Mouse (Mus musculus) adrenal gland, adult 8-10 months (tissue): ENCODE measurements at regions not wholly inside any gene's neighbourhood (a gene's known extent, or its start where the extent isn't known, plus 50 kb on each side); places are given as distances from the start of the nearest gene placed in this dataset.
A peak's percentile ranks its signal among the peaks of the same experiment; 100 is the strongest.

ENCODE experiments used
- DNase-seq: peaks from one replicate; pipeline ENCODE4 v3.0.0; 2022

DNA sequence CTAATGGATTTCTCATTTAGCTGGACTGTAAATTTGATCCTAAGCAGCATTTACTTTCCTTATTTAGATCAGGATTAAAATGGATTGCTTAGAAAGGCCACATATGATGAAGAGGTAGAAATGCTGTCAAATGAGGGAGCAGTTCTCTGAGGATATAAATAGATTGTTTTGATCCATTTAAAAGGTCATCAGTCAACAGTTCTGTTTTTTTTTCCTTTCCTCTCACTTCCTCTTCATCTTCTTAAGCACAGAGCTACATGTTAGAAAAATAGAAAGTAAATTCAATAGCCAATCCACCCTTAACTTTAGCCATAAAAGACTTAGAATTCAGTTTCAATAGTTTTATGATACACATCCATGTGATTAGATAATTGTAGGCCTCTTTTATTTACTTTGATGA is 971.5 kb upstream of the Cited2 start:
- DNase-seq = no peak

DNA sequence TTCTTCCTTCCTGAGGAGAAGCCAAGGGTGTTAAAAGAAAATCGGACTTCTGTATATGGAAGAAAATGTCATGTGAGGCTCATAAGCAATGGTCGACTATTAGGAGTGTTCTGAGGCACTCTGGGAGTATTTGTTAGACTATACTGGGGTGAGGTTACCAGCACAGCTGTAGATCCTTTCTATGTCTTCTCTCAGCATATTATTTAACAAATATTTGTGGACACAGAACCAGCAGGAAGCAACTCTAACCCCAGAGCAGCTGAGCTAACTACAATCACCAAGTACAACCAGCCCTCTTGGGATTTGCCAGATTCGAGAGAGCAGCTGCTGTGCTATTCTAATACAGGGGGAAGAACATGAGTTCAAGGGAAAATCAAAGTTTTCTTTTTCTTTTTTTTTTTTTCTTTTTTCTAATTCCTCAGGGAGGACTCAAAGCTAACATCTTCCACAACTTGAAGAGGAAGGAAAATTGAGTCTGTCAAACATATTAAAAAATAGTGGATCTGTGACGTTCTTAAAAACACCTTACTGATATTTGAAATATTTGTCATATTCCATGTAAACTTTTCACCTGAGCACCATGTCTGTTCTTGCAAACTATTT is 933.3 kb upstream of the Cited2 start:
- no peak for DNase-seq

DNA sequence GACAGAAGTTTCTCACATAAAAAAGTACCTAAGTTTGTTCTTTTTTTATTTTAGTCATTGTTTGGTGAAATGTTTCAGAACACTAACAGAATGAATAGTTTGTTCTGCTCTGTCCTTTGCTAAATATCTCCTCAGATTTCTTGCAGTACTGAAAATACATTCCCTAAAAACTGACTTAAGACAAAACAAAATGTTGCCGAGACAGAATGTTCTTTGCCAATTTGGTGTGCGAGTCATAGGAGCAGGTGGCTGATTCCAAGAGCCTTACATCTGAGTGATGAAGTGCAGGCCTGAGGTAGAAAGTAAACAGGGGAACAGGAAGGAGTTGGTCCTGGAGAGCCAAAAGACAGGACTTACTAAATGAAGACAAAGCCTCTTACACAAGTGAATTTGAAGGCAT is 919.0 kb upstream of the Cited2 start:
- DNase-seq = no peak

DNA sequence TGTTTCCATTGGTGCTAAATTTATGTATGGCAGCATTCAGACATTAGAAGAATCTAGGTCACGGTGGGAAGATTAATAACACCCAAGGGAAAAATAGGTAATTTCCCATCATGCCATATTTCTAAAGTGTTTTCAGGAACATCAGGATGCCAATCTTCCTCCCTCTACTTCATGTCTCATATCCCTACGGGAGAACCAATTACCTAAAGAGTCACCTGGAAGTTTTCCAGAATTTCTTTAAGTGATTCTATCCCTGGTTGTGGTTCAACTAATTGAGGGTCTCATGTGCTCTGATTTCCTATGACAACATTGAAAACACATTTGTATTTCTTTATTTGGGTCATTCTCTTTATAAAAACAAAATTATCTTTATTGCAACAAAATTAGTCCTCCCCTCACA is 912.3 kb upstream of the Cited2 start:
- DNase-seq = no peak

DNA sequence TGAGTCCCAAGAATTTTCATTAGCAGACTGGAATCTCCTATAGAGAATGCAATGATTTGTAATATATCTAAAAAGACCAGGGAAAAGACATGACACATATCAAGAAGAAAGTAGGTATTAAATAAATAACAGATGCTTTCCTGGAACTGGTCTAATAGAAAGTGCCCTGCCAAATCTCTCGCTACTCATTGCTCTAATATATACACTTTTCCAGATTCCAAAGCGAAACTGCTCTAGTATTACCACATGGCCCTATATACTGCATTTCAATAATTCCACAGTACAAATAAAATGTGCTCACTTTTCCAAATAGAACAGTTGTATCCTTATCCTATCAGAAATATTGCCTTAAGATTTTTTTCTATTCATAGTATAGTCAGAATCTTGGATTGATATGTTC is 909.0 kb upstream of the Cited2 start:
- DNase-seq = no peak

DNA sequence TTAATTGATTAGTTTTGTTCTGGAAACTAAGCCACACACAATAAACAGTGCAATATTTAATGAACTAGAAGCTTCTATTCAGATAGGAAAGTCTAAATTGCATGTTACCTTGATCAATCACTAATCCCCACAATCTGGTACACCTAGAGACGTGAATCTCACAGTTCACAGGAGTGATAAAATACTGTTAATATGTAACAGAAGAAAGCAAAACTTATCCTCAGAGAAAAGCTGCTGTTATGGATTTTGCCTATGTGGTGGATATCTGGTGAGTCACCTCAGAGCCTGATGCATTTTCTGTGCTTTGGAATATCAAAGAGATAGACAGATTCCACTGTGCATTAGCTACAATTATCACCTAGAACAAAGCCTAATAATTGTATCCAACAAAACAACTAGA is 861.5 kb upstream of the Cited2 start:
- no peak for DNase-seq

DNA sequence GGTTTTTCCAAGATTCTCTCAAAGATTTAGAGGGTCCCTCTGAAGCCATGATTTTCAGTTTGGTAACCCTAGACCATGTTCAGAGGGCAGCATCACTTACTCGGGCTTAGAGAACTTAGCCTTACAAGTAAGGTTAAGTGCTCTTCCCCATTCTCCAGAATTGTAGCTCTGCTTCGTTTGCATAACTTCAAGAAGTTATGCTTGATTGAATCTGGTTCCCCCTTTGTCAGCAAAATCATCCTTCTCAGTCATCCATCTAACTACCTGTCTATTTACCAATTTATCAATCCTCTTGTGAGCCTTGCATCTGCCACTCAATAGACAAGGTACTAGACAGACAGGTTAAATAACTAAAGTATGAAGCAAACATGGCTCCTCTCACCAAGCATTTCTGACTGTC is 856.1 kb upstream of the Cited2 start:
- no peak for DNase-seq

DNA sequence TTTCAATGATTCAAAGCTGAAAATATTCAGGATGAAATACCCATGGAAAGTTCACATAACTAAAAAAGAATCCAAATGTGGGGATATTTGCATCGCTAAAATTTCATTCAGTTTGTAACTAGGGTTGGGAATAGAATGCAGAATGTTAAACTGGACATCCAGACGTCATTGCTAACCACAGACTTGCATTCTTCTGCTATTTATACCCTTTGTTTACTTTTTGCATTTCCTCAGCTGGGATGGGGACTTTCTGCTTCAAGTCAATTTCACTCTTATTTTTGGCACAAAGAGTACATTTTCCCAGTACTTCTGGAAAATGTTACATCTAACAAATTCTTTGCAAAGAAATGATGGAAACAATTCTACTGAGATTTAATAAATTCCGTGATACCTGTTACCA is 848.9 kb upstream of the Cited2 start:
- DNase-seq = no peak

DNA sequence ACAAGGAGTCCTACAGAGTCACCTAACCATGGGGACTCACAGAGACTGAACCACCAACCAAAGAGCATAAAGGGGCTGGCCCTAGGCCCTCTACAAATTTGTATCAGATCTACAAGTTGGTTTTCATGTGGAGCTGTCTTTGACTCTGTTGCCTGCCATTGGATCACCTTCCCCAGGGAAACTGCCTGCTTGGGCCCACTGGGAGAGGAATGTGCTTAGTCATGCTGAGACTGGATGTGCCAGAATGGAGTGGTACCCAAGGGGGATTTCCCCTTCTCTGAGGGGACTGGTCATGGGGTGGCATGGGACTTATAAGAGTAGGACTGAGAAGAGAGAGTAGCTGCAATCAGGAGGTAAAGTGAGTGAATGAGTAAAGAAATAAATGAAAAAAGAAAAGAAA is 844.8 kb upstream of the Cited2 start:
- DNase-seq = no peak

DNA sequence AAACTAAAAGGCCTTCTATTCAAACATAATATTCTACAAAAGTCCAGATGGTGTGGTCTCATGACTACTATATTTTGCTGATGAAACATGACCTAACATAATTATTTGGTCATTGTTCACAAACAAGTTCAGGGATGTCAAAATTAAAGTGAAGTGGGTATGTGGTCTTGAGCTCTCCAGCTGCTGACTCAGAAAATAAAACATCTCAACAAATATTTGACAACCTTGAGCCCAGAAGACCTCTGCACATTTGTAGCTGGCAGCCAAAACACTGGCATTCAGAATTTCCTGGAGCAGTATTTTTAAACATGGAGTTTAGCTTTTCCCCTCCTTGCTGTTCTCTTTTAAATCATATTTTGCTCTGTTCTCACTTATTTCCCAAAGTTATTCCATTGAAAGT is 829.7 kb upstream of the Cited2 start:
- no peak for DNase-seq

DNA sequence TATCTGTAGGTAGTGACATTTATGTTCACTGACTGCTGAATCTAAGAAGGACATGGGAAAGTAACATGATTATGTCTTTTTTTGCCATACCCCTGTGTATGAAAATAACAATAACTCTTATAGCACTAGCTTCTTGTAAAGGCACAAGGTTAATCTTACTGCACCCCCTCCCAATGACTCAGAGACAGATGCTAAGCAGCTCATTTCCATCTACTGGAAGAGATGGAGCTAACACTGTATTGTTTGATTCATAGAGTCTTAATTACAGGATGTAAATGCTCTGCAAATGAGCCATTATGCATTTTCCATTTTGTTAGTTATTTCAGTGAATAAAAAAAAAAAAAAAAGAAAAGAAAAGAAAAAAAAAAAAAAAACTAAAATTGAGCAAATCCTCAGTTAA is 827.7 kb upstream of the Cited2 start:
- no peak for DNase-seq

DNA sequence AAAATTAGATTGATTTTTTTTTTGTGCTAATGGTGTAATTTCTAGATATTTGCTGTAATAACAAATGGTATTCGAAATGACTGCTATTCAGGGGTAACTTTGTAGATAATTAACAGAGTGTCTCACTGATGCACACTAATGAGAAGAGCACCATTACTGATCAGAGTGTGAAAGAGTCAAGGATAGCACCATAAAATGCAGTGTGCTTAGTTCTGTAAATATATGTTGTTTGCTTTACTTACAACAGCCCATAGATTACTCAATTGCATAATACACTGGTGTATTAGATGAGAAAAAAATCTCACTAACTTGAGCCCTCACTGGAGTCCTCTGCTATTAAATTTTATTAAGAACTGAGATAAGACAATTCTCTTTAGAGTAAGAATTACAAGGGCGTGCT is 800.1 kb upstream of the Cited2 start:
- DNase-seq = no peak

DNA sequence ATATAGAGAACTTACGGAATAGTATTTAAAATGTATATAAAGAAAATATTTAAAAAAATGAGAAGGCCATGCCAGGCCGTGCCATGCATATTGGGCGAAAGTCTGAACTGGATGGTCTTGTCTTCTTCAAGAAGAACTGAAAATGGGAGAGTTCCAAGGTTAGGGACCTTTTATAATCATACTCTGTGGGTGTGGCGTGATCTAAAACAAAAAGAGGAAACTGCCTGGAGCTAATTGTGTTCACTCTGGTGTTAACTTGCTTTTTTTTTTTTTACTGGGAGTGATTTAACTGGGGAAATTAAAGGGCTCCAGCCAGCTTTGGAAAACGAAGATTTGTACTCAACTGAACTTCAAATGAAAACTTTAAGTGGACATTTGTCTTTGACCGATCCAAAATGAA is 799.2 kb upstream of the Cited2 start:
- DNase-seq = no peak

DNA sequence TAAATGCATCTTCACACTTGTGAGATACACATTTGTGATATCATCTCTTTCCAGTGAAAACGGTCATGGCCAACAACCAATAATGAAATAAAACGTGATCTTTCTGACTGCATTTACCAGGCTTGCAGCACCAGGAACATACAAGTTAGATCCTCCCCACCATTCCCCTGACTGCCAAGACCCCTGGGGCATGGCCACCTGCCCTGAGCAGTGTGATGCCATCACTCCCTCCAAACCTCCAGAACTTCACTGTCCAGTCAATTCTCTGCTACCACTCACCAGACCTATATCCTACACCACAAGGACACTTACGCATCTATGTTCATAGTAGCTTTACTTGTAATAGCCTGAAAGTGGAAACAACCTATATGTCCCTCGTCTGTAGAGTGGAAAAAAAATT is 785.3 kb upstream of the Cited2 start:
- no peak for DNase-seq

DNA sequence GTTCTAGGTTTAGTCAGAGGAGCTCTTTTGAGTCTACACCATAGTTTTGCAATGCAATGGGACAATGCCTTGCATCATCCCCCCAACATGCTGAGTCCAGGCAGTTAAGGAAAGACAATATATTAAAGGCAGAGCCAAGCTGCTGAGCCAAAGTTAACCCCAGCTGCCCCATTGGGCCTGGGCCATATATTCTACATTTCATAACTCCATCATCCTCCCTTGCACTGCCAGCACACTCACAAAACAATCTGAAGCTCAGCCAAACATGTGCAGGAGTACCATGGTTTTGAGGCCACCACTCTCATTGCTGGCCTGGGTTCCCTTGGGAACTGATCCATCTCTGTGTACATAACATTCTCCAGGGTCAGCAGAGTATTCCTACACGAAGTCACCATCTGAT is 771.4 kb upstream of the Cited2 start:
- no peak for DNase-seq

DNA sequence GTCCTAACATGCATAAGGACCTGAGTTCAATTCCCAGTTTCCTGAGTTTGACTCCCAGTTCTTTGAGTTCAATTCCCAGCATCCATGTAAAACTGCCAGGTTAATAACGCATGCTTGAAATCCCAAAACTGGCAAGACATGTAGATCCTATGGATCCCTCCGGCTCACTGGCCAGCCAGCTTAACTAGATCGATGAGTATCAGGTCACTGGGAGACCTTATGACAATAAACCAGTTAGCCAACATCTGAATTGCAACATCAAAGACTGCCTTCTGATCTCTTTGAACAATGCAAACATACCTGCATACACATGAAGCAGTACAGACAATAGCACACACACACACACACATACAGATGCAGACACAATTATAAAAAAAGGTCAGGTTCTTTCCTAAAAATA is 762.0 kb upstream of the Cited2 start:
- no peak for DNase-seq

DNA sequence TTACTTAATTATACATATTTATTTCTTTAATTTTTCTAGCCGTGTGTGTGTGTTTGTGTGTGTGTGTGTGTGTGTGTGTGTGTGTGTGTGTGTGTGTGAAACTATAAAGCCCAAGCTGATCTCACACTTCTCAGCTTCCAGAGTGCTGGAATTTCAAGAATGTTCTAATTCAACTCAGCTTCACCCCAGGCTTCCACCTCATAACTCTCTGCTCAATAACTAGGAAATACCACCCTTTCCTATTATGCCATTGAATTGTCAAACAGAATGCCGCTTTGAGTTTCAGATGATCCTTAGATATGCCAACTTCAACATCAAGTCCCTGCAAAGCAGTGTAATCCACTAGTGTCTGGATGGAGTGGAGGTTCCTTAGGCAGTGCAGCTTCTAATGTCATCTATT is 760.6 kb upstream of the Cited2 start:
- DNase-seq = no peak

DNA sequence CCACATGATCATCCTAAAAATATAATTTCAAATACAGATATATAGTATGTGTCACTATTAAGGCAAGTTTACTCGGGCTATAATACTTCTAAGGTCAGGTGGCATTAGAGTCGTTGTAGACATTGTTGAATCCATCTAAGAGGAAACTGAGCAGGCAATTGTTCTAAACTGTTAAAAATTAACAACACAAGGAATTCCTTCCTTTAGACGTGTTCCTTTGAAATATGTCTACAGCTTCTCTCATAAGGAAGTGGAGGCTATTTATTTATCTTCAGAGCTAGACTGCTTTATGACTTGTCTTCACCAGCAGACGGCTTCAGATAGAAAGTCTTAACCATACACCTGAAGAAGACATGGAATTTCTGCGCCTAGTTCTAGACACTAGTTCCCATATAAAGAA is 744.2 kb upstream of the Cited2 start:
- DNase-seq = no peak

DNA sequence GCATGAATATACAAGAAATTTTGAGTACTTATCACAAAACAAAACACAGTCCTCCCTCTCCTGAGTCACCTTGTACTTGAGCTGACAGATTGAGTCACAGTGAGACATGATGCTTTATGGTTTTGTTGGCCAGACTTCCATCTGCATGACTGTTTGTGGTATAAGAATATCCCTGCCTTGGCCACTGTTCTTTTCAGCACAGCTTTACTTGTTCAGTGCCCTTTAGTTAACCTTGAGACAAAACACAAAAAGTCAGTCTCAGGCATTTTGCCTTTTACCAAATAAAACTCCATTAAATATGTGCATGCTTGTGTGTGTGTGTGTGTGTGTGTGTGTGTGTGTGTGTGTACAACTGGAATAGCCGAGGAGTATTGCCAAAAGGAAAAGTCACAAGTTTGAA is 732.8 kb upstream of the Cited2 start:
- DNase-seq = peak; percentile 53

DNA sequence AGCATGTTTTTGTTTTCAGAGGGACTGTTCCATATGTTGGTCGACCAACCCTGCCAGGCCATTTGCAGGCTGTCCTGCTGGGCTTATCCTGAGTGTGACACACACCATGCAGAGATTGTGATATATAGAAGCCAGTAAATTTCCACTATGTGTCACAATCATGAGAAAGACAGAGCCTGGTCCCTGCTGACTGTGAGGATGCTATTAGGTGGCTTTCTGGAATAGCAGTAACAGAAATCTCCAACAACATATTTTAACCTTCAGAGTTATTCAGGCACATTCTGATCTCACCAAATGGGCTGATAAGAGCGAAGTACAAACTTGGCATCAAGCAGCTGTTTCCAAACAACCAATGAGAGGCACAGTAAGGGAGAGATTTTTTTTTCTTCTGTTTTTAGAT is 729.2 kb upstream of the Cited2 start:
- DNase-seq = peak; percentile 35

DNA sequence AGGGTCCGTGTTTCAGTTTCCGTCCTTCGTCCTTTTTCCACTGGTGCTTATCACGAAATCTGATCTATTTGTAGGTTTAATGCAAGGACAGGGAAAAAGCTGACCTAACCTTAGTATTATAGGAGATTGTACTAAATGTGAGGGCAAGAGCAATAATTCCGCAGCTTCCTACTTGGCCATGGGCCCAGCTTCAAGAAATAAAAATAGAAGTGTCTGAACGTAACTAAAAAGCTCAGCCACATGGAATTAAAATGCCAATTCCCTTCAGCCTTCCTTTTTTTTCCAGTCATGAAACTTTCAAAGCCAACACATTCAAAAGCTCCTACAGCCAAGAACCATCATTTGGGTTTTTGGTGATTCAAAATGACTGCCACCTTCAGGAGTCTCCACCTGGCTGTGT is 728.5 kb upstream of the Cited2 start:
- DNase-seq = peak; percentile 28

DNA sequence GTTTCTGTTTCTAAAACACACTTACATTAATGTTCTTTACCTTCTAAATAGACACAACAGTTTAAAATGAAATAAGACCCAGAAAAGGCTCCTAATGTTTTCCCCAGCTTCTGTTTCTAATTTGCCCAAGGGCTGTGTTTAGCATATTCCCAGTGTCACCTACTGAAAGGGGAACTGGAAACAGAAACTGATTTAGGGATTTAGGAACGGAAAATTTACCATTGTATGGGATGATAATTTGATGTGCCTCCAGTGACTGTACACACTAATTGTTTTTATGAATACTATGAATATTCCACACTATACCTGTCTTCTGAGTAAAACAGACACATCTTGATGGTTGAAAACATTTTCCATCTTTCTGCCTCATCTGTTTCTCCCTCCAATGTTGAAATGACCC is 728.0 kb upstream of the Cited2 start:
- DNase-seq = no peak

DNA sequence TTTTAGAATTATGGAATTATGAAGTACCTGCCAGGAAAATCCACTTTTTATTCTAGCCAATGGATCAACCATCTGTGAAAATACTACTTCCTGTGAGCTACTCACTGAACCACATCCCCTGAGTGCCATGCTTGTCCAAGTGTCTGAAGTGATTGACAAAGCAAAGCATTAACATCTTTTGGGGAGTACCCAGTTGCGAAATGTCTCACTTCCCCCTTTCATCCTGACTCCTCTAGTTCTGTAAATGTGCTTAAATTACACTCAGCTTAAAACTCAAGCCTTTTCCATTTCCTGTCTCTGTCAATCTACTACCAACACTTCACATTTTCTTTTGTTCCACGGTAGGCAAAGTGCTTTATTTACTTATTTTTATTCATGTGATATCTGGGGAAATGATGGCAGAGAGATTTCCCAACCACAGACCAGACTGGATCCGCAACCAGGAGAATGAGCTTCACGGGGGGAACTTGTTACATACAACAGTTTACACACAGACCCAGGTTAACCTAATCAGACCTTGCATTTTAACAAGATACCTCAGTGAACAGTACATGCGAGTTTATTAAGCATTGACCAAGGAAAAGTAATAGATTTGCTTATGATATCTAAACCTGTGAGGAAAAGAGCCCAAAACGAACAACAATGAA is 726.1 kb upstream of the Cited2 start:
- DNase-seq = no peak

DNA sequence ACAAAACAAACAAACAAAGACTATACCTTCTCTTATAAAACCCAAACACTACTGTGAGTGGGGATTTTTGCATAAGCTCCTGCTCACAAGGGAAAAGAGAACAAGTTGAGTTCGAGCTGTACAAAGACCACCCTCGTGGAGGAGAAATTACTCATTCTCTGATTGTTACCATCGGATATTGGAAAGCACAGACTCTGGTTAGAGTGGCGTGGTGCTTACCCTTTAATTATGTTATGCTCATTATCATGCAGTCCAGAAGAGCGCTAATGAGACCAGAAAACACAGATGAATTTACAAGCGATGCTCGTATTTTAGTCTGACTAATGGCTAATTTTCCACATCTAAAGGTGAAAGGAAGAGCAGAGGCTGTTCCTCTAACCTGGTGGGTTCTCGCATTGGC is 721.7 kb upstream of the Cited2 start:
- no peak for DNase-seq
